Mouse (Mus musculus) A20 (cell line): ENCODE measurements around the gene Stx1b.

ENCODE experiments used
- DNase-seq: peaks from one replicate; pipeline ENCODE4 v3.0.0-alpha.2; 2011; ENCODE audit warnings: low read depth, low spot score

Stx1b gene

GRCm38 (mm10) chr7:127817053-127817452 lies 7.3 kb downstream of the Stx1b start:
- DNase-seq: no peak

- DNase-seq: no peak
Observed at GRCm38 (mm10) chr7:127815954-127816821, 8.2 kb downstream of the Stx1b start.

GRCm38 (mm10) chr7:127815116-127815665 lies 9.2 kb downstream of the Stx1b start:
- no peak for DNase-seq

GRCm38 (mm10) chr7:127814241-127814921 lies 10.0 kb downstream of the Stx1b start:
- DNase-seq: no peak

- DNase-seq: no peak
Observed at GRCm38 (mm10) chr7:127813821-127814220, 10.5 kb downstream of the Stx1b start.

- no peak for DNase-seq
Observed at GRCm38 (mm10) chr7:127812292-127812691, 12.1 kb downstream of the Stx1b start.

GRCm38 (mm10) chr7:127811240-127811639 lies 13.1 kb downstream of the Stx1b start:
- DNase-seq: no peak

- DNase-seq: no peak
Observed at GRCm38 (mm10) chr7:127810650-127811049, 13.7 kb downstream of the Stx1b start.

GRCm38 (mm10) chr7:127809846-127810245 lies 14.5 kb downstream of the Stx1b start:
- no peak for DNase-seq

- DNase-seq: no peak
Observed at GRCm38 (mm10) chr7:127808821-127809220, 15.5 kb downstream of the Stx1b start.

GRCm38 (mm10) chr7:127802313-127802712 lies 22.0 kb downstream of the Stx1b start:
- no peak for DNase-seq

- no peak for DNase-seq
Observed at GRCm38 (mm10) chr7:127801010-127801621, 23.2 kb downstream of the Stx1b start.

- peak; percentile 60 for DNase-seq
Observed at GRCm38 (mm10) chr7:127800435-127801009, 23.8 kb downstream of the Stx1b start, which contains the start of gene Hsd3b7. Gene Hsd3b7, plus strand, starts transcription at chr7:127800604.

- DNase-seq: no peak
Observed at GRCm38 (mm10) chr7:127799738-127800137, 24.6 kb downstream of the Stx1b start.

GRCm38 (mm10) chr7:127799211-127799610 lies 25.1 kb downstream of the Stx1b start:
- no peak for DNase-seq

GRCm38 (mm10) chr7:127798591-127798990 lies 25.8 kb downstream of the Stx1b start:
- DNase-seq: no peak

GRCm38 (mm10) chr7:127797076-127797845 lies 27.1 kb downstream of the Stx1b start:
- no peak for DNase-seq

- DNase-seq: no peak
Observed at GRCm38 (mm10) chr7:127785308-127785707, 39.0 kb downstream of the Stx1b start, which contains the start of gene Gm49388. Gene Gm49388, plus strand, starts transcription at chr7:127785608.

GRCm38 (mm10) chr7:127778350-127778749 lies 46.0 kb downstream of the Stx1b start:
- no peak for DNase-seq

- DNase-seq: peak; percentile 79
Observed at GRCm38 (mm10) chr7:127777474-127778266, 46.7 kb downstream of the Stx1b start.
